Mouse (Mus musculus) heart, embryonic 10.5 days (tissue): ENCODE results near the gene Col19a1. TPM values are rescaled to one million over a fixed set of nuclear protein-coding genes. Genes with fewer than 3 reads are reported as not detected.

Experiments
- DNase-seq: peaks from one replicate; pipeline ENCODE4 v3.0.0-alpha.2; 2017; ENCODE audit warnings: low spot score
- H3K27ac ChIP-seq: fragments of 300-500 bp; sonication (generic); 2 replicates; pipeline ENCODE4 v1.5.1; 2016; ENCODE audit warnings: mild to moderate bottlenecking
- H3K27me3 ChIP-seq: fragments of 300-500 bp; sonication (generic); 2 replicates; pipeline ENCODE4 v1.6.1; 2016; ENCODE audit warnings: mild to moderate bottlenecking; ENCODE audit not compliant: poor library complexity, insufficient read depth, severe bottlenecking
- H3K36me3 ChIP-seq: fragments of 300-500 bp; sonication (generic); 2 replicates; pipeline ENCODE4 v1.6.1; 2016; ENCODE audit warnings: mild to moderate bottlenecking, moderate library complexity
- H3K4me1 ChIP-seq: fragments of 300-500 bp; sonication (generic); 2 replicates; pipeline ENCODE4 v1.6.1; 2016; ENCODE audit warnings: mild to moderate bottlenecking
- H3K4me3 ChIP-seq: fragments of 300-500 bp; sonication (generic); 2 replicates; pipeline ENCODE4 v1.5.1; 2016; ENCODE audit warnings: mild to moderate bottlenecking, moderate library complexity
- H3K9me3 ChIP-seq: fragments of 300-500 bp; sonication (generic); 2 replicates; pipeline ENCODE4 v1.6.1; 2016; ENCODE audit warnings: mild to moderate bottlenecking, moderate library complexity
- WGBS: fragments of 180-500 bp; shearing (Covaris S2); methylation state at CpG from one replicate; pipeline ENCODE4 v1.1.7; 2016; 5-methylcytosine and 5-hydroxymethylcytosine counted together
- polyA plus RNA-seq: library from polyadenylated mRNA; unstranded; fragments of >200 nt; fragmentation: Nextera tagmentation; extraction: Ambion mirVana; gene quantifications from 2 replicates; pipeline ENCODE4 v1.2.1, GENCODE M21; 2016

The Col19a1 gene
- polyA plus RNA-seq, 1 experiment from 2014 or later, result 0.23 TPM

DNA sequence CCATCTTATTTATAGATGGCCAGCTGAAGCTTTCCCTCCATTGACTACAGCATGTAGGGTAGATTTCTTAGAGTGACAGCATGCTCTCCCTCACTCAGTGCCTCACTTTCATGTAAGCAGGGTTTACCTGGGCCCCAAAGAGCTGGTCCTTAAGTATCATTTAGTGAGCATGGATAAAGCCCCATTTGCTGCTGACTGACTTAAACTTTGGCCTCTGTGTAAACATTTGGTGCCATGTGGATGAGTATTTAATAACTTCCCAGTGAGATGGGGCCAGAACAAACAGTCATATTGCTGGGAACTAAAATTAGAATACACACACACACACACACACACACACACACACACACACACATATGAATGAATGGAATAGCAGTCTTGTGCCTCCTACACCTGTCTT lies 149.8 kb downstream of the Col19a1 start:
- no peak overlapping the region for H3K27ac ChIP-seq
- DNase-seq, result no peak
- H3K4me1 ChIP-seq, result no peaks in the 10 kb centered on the region
- no peaks in the 10 kb centered on the region for H3K36me3 ChIP-seq
- H3K9me3 ChIP-seq, result no peaks in the 10 kb centered on the region
- H3K27me3 ChIP-seq, result no peaks in the 10 kb centered on the region
- H3K4me3 ChIP-seq, result no peak overlapping the region

GRCm38 (mm10) chr1:24428306-24428705 lies 159.0 kb downstream of the Col19a1 start:
- H3K4me1 ChIP-seq, result no peaks in the 10 kb centered on the region

DNA sequence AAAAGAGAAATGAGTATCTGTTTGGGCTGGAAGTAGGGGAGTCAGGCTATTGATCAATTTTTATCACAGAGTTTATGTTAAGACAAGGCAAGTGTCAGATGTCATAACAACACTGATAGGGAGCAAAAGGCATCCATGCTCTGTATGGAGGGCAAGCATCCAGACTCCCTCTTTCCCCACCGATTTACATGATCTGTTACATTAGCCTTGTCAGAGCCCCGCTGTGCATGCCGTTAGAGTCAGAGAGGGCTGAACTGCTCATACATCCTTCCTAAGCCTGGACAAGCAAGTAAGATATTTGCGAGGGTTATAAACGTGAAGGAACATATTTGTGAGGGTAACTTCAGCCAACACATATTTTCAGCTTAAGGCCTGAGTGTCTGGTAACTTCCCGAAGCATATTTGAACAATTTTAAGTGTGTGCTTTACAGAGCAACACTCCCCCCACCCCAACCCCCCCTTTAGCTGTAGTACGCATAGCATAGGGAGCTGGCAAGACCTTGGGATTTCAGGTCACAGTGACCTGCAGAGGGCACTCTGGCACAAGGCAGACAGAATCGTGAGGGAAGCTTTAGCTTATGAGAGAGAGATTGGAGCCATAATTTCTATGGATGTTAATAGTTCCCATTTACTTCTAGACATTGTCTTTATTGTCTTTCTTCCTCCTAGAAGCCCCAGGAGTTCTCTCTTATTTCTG lies 209.0 kb downstream of the Col19a1 start:
- 26% methylated on average over 8 of the region's 8 CpGs for WGBS
- DNase-seq, result no peak

More at GRCm38 (mm10) chr1:24428306-24428705, 159.0 kb downstream of the Col19a1 start:
- no peak overlapping the region for H3K27ac ChIP-seq
- WGBS, result 77% methylated on average over 5 of the region's 5 CpGs
- no peaks in the 10 kb centered on the region for H3K9me3 ChIP-seq
- H3K27me3 ChIP-seq, result no peaks in the 10 kb centered on the region
- no peaks in the 10 kb centered on the region for H3K36me3 ChIP-seq
- no peak overlapping the region for H3K4me3 ChIP-seq
- no peak for DNase-seq

DNA sequence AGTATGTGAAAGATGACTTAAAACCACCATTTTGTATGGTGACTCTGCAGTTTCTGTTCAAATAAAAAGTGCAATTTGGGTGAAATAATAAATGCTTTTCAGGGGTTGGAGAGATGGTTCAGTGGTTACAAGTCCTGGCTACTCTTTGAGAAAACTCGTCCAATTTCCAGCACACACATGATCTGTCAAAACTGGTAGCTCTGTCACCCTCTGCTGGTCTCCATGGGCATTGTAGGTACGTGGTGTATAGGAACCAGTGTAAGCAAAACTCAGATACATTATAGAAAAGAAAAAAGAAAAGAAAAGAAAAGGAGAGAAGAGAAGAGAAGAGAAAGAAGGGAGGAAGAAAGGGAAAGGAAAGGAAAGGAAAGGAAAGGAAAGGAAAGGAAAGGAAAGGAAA lies 212.4 kb downstream of the Col19a1 start:
- WGBS, result 28% methylated on average over 2 of the region's 2 CpGs
- H3K27ac ChIP-seq, result no peak overlapping the region
- no peaks in the 10 kb centered on the region for H3K36me3 ChIP-seq
- no peak overlapping the region for H3K4me3 ChIP-seq
- H3K9me3 ChIP-seq, result no peaks in the 10 kb centered on the region
- DNase-seq, result no peak
- H3K4me1 ChIP-seq, result no peaks in the 10 kb centered on the region
- no peaks in the 10 kb centered on the region for H3K27me3 ChIP-seq

More for the DNA sequence above, 209.0 kb downstream of the Col19a1 start:
- Histone ChIP-seq H3K9me3 (no peaks in the 10 kb centered on the region), H3K27ac (no peak overlapping the region), H3K27me3 (no peaks in the 10 kb centered on the region), H3K4me1 (no peaks in the 10 kb centered on the region), H3K36me3 (no peaks in the 10 kb centered on the region), H3K4me3 (no peak overlapping the region)

- no peak overlapping the region for H3K4me3 ChIP-seq
- no peaks in the 10 kb centered on the region for H3K9me3 ChIP-seq
- no peak overlapping the region for H3K27ac ChIP-seq
- DNase-seq, result no peak
- WGBS, result 76% methylated on average over 3 of the region's 3 CpGs
- H3K36me3 ChIP-seq, result no peaks in the 10 kb centered on the region
- H3K27me3 ChIP-seq, result no peaks in the 10 kb centered on the region
- H3K4me1 ChIP-seq, result no peaks in the 10 kb centered on the region
Observed at GRCm38 (mm10) chr1:24373671-24374070, 213.6 kb downstream of the Col19a1 start.

DNA sequence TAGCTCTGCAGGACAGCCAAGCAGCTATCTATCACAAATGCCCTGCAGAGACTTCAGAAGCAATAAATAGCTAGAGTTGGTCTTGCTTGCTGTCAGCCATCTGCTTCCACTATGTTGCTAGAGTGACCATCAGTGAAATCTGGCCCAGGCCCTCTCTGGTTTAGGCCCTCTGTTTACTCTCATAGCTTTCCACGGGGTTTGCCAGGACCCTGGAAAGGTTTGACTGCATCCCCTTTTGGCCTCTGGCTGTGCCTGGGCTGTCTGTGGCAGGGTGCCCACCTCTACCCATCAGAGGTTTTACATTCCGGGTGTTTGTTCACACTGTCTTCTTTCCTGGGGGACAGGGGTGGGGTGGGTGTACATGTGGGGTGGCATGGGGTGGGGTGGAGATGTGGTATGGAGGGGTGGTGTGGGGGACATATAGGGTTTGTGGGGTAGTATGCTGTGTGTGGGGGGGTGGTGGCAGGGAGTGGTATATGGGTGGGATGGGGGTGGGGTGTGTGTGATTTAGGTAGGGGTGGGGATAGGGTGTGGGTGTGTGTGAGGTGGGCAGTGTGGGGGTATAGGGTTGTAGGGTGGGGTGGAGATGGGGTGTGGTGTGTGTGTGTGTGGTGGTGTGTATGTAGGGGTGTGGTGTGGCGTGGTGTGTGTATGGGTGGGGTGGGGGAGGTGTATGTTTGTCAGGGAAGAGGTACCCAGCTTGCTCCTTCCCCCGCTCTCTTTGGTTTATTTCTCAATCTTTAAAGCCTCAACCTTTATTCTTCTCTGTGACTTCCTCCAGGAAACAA lies 214.6 kb downstream of the Col19a1 start:
- H3K9me3 ChIP-seq, result no peaks in the 10 kb centered on the region
- no peak overlapping the region for H3K4me3 ChIP-seq
- no peaks in the 10 kb centered on the region for H3K4me1 ChIP-seq
- DNase-seq, result no peak
- H3K27ac ChIP-seq, result no peak overlapping the region
- 74% methylated on average over 4 of the region's 4 CpGs for WGBS
- no peaks in the 10 kb centered on the region for H3K36me3 ChIP-seq
- no peaks in the 10 kb centered on the region for H3K27me3 ChIP-seq

DNA sequence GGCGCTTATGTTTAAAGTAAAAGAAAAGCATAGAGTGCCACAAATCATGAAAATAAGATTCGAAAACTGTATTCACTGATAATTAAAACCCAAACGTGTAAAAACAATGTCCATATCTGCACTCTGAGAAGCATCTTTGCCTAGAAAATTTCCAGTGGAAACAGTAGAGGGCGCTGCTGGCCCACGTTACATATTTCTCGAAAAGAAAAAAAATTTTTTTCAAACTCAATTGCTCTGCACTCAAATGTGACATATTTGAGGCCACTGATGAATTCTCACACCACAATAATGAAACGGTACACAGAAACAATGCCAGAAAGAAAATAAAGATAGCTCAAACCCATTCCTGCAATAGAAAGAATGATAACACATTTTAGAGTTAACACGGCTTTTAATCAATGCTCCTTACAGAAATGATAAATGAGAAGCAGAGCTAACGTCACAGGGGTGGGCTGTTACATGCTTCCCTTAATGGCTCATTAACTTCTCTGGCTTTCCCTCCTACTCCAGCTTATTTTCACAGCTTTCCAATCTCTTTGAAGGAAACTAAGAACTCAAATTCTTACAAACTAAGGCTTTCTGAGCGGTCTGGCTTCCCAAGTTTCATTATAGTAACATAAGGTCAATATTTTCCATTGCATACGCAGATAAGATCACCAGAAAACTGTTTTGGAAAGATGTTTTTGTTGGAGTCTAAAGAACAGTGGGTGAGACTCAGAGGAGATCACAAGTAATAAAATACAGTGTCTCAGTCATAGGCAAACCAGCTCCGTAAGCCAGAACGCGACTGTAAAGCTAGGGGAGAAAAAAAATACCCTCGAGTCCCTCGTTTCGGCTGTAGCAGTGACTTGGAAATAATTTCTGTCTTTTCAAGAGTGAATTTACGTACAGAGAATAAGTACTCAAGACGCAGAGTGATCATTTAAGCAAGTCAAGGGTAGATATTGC lies 219.4 kb downstream of the Col19a1 start:
- Histone ChIP-seq H3K27ac (no peak overlapping the region), H3K9me3 (no peaks in the 10 kb centered on the region), H3K4me3 (no peak overlapping the region), H3K27me3 (no peaks in the 10 kb centered on the region), H3K36me3 (no peaks in the 10 kb centered on the region), H3K4me1 (no peaks in the 10 kb centered on the region)
- DNase-seq, result no peak
- WGBS, result 55% methylated on average over 19 of the region's 19 CpGs

GRCm38 (mm10) chr1:24364775-24365174 lies 222.5 kb downstream of the Col19a1 start:
- Histone ChIP-seq H3K27me3 (no peaks in the 10 kb centered on the region), H3K4me3 (no peak overlapping the region), H3K27ac (no peak overlapping the region), H3K9me3 (no peaks in the 10 kb centered on the region), H3K4me1 (no peaks in the 10 kb centered on the region), H3K36me3 (no peaks in the 10 kb centered on the region)
- DNase-seq, result no peak
- WGBS, result 84% methylated on average over 7 of the region's 7 CpGs

- 83% methylated on average over 13 of the region's 13 CpGs for WGBS
- Histone ChIP-seq H3K9me3 (no peaks in the 10 kb centered on the region), H3K4me3 (no peak overlapping the region), H3K27me3 (no peaks in the 10 kb centered on the region), H3K27ac (no peak overlapping the region), H3K4me1 (no peaks in the 10 kb centered on the region), H3K36me3 (no peaks in the 10 kb centered on the region)
- DNase-seq, result no peak
Observed at GRCm38 (mm10) chr1:24361990-24362635, 225.2 kb downstream of the Col19a1 start.

GRCm38 (mm10) chr1:24349462-24350217 lies 237.6 kb downstream of the Col19a1 start:
- Histone ChIP-seq H3K27me3 (no peaks in the 10 kb centered on the region), H3K4me3 (no peak overlapping the region), H3K4me1 (no peaks in the 10 kb centered on the region), H3K9me3 (no peaks in the 10 kb centered on the region), H3K36me3 (no peaks in the 10 kb centered on the region), H3K27ac (no peak overlapping the region)
- no peak for DNase-seq
- 79% methylated on average over 13 of the region's 13 CpGs for WGBS

- Histone ChIP-seq H3K4me1 (no peaks in the 10 kb centered on the region), H3K9me3 (no peaks in the 10 kb centered on the region), H3K27ac (no peak overlapping the region), H3K27me3 (no peaks in the 10 kb centered on the region), H3K36me3 (no peaks in the 10 kb centered on the region), H3K4me3 (no peak overlapping the region)
- WGBS, result 68% methylated on average over 5 of the region's 5 CpGs
- no peak for DNase-seq
Observed at GRCm38 (mm10) chr1:24347621-24348160, 239.6 kb downstream of the Col19a1 start.
